Mouse (Mus musculus): ENCODE results near the gene Olfr1362. TPM values are rescaled to one million over a fixed set of nuclear protein-coding genes. Genes with fewer than 3 reads are reported as not detected.

The Olfr1362 gene
- polyA plus RNA-seq (2017; shearing (Covaris generic)), result not detected

DNA sequence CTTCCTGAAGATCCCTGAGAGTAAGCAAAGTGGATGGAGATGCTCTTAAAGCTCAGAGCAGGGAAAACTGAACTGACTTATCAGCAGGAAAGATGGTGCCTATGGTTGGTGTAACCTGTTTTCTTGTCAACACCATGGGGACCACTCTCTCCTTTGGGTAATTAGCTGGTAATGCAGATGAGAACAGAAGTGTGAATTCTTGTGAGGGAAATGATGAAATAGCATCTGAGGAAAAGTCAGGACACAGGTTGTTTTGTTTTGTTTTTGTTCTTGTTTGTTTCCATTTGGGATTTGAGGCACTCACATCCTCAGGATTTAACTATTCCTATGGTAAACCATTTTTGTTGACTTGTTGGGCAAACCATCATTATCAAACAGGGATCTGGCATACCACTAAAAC lies at the start of gene Olfr1362:
Olfr1362 (minus strand) TSS at position 101 of the 400 bp plus-strand sequence.

GRCm38 (mm10) chr13:21663286-21663685 lies 49.5 kb upstream of the Olfr1362 start, which contains the start of gene Olfr1361:
TSS of gene Olfr1361 (minus strand) at chr13:21663386.

GRCm38 (mm10) chr13:21642418-21642817 lies 28.6 kb upstream of the Olfr1362 start, which contains the start of gene Olfr11:
TSS of gene Olfr11 (minus strand) at chr13:21642518.

GRCm38 (mm10) chr13:21581659-21582058 lies 32.2 kb downstream of the Olfr1362 start, which contains the start of gene Olfr1364:
TSS of gene Olfr1364 (minus strand) at chr13:21581759.

Other genes with a start within 250 kb of the Olfr1362 start
- 49.9 TPM for gene Zkscan3, start 211.3 kb downstream of the Olfr1362 start, polyA plus RNA-seq (2017; shearing (Covaris generic))
- 0.84 TPM for gene Pgbd1, start 173.0 kb downstream of the Olfr1362 start, polyA plus RNA-seq (2017; shearing (Covaris generic))
- 11.3 TPM for gene Zscan26, start 160.3 kb downstream of the Olfr1362 start, polyA plus RNA-seq (2017; shearing (Covaris generic))
- 0.25 TPM for gene Nkapl, start 145.5 kb downstream of the Olfr1362 start, polyA plus RNA-seq (2017; shearing (Covaris generic))
- not detected for gene Zkscan4, start 135.1 kb downstream of the Olfr1362 start, polyA plus RNA-seq (2017; shearing (Covaris generic))
- gene Gm10065, start 134.6 kb downstream of the Olfr1362 start, polyA plus RNA-seq (2017; shearing (Covaris generic)), result not detected
- gene AK157302, start 118.8 kb downstream of the Olfr1362 start, polyA plus RNA-seq (2017; shearing (Covaris generic)), result 0.15 TPM
- 23.5 TPM for gene Gm11273, start 112.6 kb downstream of the Olfr1362 start, polyA plus RNA-seq (2017; shearing (Covaris generic))
- 7.7 TPM for gene Zkscan8, start 82.9 kb downstream of the Olfr1362 start, polyA plus RNA-seq (2017; shearing (Covaris generic))
- gene Olfr1366, start 71.2 kb downstream of the Olfr1362 start, polyA plus RNA-seq (2017; shearing (Covaris generic)), result not detected
- not detected for gene Olfr1535, start 54.1 kb downstream of the Olfr1362 start, polyA plus RNA-seq (2017; shearing (Covaris generic))
- not detected for gene Olfr1364, start 32.3 kb downstream of the Olfr1362 start, polyA plus RNA-seq (2017; shearing (Covaris generic))
- gene Olfr11, start 28.5 kb upstream of the Olfr1362 start, polyA plus RNA-seq (2017; shearing (Covaris generic)), result not detected
- not detected for gene Olfr1361, start 49.4 kb upstream of the Olfr1362 start, polyA plus RNA-seq (2017; shearing (Covaris generic))
- not detected for gene Olfr1360, start 63.4 kb upstream of the Olfr1362 start, polyA plus RNA-seq (2017; shearing (Covaris generic))
- gene Olfr1359, start 84.1 kb upstream of the Olfr1362 start, polyA plus RNA-seq (2017; shearing (Covaris generic)), result not detected
- gene Hist1h2bl, start 102.1 kb upstream of the Olfr1362 start, polyA plus RNA-seq (2017; shearing (Covaris generic)), result not detected
- gene Hist1h2ai, start 102.4 kb upstream of the Olfr1362 start, polyA plus RNA-seq (2017; shearing (Covaris generic)), result not detected
- not detected for gene Hist1h3h, start 103.6 kb upstream of the Olfr1362 start, polyA plus RNA-seq (2017; shearing (Covaris generic))
- not detected for gene Hist1h2bm, start 108.0 kb upstream of the Olfr1362 start, polyA plus RNA-seq (2017; shearing (Covaris generic))
- not detected for gene Hist1h4j, start 121.0 kb upstream of the Olfr1362 start, polyA plus RNA-seq (2017; shearing (Covaris generic))
- gene Hist1h4k, start 136.5 kb upstream of the Olfr1362 start, polyA plus RNA-seq (2017; shearing (Covaris generic)), result 25.5 TPM
- not detected for gene Hist1h2ak, start 139.8 kb upstream of the Olfr1362 start, polyA plus RNA-seq (2017; shearing (Covaris generic))
- 4.6 TPM for gene Hist1h2bn, start 140.1 kb upstream of the Olfr1362 start, polyA plus RNA-seq (2017; shearing (Covaris generic))
- 4.1 TPM for gene Hist1h1b, start 166.6 kb upstream of the Olfr1362 start, polyA plus RNA-seq (2017; shearing (Covaris generic))
- gene Hist1h3i, start 169.3 kb upstream of the Olfr1362 start, polyA plus RNA-seq (2017; shearing (Covaris generic)), result 0.91 TPM
- not detected for gene Hist1h2an, start 173.2 kb upstream of the Olfr1362 start, polyA plus RNA-seq (2017; shearing (Covaris generic))
- not detected for gene Hist1h2bp, start 173.4 kb upstream of the Olfr1362 start, polyA plus RNA-seq (2017; shearing (Covaris generic))
- 5.5 TPM for gene Hist1h2bq, start 196.2 kb upstream of the Olfr1362 start, polyA plus RNA-seq (2017; shearing (Covaris generic))
- not detected for gene Hist1h2ao, start 196.4 kb upstream of the Olfr1362 start, polyA plus RNA-seq (2017; shearing (Covaris generic))
- gene Hist1h4m, start 197.7 kb upstream of the Olfr1362 start, polyA plus RNA-seq (2017; shearing (Covaris generic)), result 26.8 TPM
- gene Hist1h4n, start 218.2 kb upstream of the Olfr1362 start, polyA plus RNA-seq (2017; shearing (Covaris generic)), result not detected
- 44.7 TPM for gene Hist1h2ap, start 219.5 kb upstream of the Olfr1362 start, polyA plus RNA-seq (2017; shearing (Covaris generic))
- gene Hist1h2br, start 219.7 kb upstream of the Olfr1362 start, polyA plus RNA-seq (2017; shearing (Covaris generic)), result 5.6 TPM